Mouse (Mus musculus): ENCODE measurements at regions not wholly inside any gene's neighbourhood (a gene's known extent, or its start where the extent isn't known, plus 50 kb on each side); places are given as distances from the start of the nearest gene placed in this dataset.

DNA sequence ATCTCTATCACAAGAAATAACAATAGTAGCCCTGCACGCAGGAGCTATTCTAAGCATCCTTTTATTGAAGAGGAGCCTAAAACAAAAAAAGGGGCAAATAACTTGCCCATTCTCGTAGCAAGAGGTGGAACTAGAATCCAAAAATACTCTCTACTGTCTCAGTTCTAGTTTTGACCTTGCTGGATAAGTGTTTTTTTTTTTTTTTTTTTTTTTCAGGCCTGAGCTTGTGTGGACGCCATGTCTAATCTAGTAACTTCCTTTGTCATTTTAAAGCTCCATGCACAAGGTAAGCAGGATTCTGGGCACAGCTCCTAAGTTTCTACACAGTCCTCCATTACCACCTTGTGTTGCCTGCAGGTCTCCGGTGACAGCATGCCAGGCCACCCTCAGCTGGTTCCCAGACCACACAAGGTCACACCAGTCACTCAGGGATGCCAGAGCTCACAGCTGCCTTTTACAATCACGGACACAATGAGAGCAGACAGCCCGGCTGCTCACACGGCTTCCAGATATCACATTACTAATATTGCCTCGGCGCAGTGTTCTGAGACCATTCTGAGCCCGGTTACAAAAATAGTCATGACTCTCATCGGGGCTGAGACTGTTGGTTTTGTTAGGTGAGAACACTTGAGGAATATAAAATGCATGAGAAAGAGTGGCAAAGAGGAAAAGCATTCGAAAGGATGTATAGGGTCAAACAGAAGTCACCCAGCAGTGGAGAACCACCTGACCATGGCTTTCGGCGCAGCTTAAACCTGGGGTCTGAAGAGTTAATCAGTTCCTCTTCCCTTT lies 124.7 kb upstream of the Tank start:
- no peak for TF ChIP-seq POLR2A (IDR thresholded peaks at IDR 0.05; ENCODE audit: borderline replicate concordance, extremely low read depth, insufficient read depth, insufficient read length)
- Histone ChIP-seq H3K27ac (replicated peaks; ENCODE audit: low read depth, low read length) (peak overlapping the region; percentile 74), H3K4me1 (ENCODE audit: control insufficient read depth, insufficient read depth, low read length) (peaks cover 13% of the 10 kb centered on the region), H3K36me3 (ENCODE audit: control insufficient read depth, insufficient read depth, low read length) (no peaks in the 10 kb centered on the region), H3K27me3 (ENCODE audit: control insufficient read depth, insufficient read depth, low read length) (no peaks in the 10 kb centered on the region), H3K4me2 (replicated peaks; ENCODE audit: low read depth, low read length, severe bottlenecking) (peak overlapping the region; percentile 69), H3K9me3 (ENCODE audit: control insufficient read depth, low read length) (no peaks in the 10 kb centered on the region), H3K9ac (ENCODE audit: low read depth, low read length, severe bottlenecking) (peak overlapping the region; percentile 38; the same call in 1 of the 2 replicates), H3K4me3 (replicated peaks; ENCODE audit: low read length) (peak overlapping the region; percentile 34)
- ATAC-seq (ENCODE audit: low FRiP score, low read depth) = peak; percentile 86
- 20% methylated on average over 14 of the region's 14 CpGs for WGBS
- peak; percentile 79 for DNase-seq (ENCODE audit: low spot score)

DNA sequence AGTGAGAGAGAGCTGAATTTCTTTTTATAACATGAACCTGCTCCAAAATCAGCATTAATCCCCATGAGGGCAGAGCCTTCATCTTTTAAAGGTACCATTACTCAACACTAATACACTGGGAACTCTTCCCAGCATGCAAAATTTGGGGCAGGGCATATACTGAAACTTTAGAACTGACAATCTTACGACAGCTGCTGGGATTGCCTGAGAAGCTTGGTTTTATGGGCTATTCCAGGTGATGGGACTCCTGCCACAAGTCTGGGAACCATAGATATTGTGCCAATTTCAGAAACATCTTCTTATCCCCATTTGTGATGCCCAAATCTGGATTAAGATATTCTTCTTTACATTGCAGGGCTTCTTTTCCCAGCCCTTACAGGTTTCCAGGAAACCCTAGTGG lies 125.8 kb upstream of the Tank start:
- Histone ChIP-seq H3K4me3 (replicated peaks; ENCODE audit: low read length) (no peak overlapping the region), H3K27ac (replicated peaks; ENCODE audit: low read depth, low read length) (no peak overlapping the region), H3K27me3 (ENCODE audit: control insufficient read depth, insufficient read depth, low read length) (no peaks in the 10 kb centered on the region), H3K36me3 (ENCODE audit: control insufficient read depth, insufficient read depth, low read length) (no peaks in the 10 kb centered on the region), H3K4me1 (ENCODE audit: control insufficient read depth, insufficient read depth, low read length) (peaks cover 13% of the 10 kb centered on the region), H3K9me3 (ENCODE audit: control insufficient read depth, low read length) (no peaks in the 10 kb centered on the region), H3K4me2 (replicated peaks; ENCODE audit: low read depth, low read length, severe bottlenecking) (no peak overlapping the region), H3K9ac (ENCODE audit: low read depth, low read length, severe bottlenecking) (no peak overlapping the region)
- ATAC-seq (ENCODE audit: low FRiP score, low read depth) (no peak), DNase-seq (ENCODE audit: low spot score) (no peak)
- TF ChIP-seq POLR2A (IDR thresholded peaks at IDR 0.05; ENCODE audit: borderline replicate concordance, extremely low read depth, insufficient read depth, insufficient read length) = no peak
- 52% methylated on average over 1 of the region's 1 CpGs for WGBS

DNA sequence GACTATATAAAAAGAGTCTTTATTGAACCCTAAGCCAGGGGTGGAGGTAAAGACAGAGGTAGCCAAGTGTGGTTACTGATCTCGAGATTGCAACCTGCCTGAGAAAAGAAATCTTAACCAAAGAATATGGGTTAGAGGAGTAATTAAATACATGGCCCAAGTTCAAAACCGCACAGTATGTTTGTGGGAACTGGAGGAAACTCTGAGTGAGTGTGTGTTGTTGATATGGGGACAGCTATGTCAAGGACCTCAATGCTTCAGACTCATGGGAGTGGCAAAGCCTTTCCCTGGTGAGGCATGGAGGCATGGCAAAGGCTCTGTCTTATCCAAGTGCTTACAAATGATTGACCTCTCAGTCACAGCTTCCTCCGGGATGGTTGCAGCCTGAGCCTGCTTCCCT lies 127.7 kb upstream of the Tank start:
- TF ChIP-seq POLR2A (IDR thresholded peaks at IDR 0.05; ENCODE audit: borderline replicate concordance, extremely low read depth, insufficient read depth, insufficient read length) = no peak
- H3K4me1 ChIP-seq (ENCODE audit: control insufficient read depth, insufficient read depth, low read length) = peaks cover 13% of the 10 kb centered on the region
- H3K9ac ChIP-seq (ENCODE audit: low read depth, low read length, severe bottlenecking) = no peak overlapping the region
- H3K9me3 ChIP-seq (ENCODE audit: control insufficient read depth, low read length) = no peaks in the 10 kb centered on the region
- no peaks in the 10 kb centered on the region for H3K27me3 ChIP-seq (ENCODE audit: control insufficient read depth, insufficient read depth, low read length)
- no peak overlapping the region for H3K27ac ChIP-seq (replicated peaks; ENCODE audit: low read depth, low read length)
- H3K4me2 ChIP-seq (replicated peaks; ENCODE audit: low read depth, low read length, severe bottlenecking) = no peak overlapping the region
- 70% methylated on average over 3 of the region's 3 CpGs for WGBS
- no peak overlapping the region for H3K4me3 ChIP-seq (replicated peaks; ENCODE audit: low read length)
- no peaks in the 10 kb centered on the region for H3K36me3 ChIP-seq (ENCODE audit: control insufficient read depth, insufficient read depth, low read length)
- DNase-seq (ENCODE audit: low spot score) (no peak), ATAC-seq (ENCODE audit: low FRiP score, low read depth) (no peak)

DNA sequence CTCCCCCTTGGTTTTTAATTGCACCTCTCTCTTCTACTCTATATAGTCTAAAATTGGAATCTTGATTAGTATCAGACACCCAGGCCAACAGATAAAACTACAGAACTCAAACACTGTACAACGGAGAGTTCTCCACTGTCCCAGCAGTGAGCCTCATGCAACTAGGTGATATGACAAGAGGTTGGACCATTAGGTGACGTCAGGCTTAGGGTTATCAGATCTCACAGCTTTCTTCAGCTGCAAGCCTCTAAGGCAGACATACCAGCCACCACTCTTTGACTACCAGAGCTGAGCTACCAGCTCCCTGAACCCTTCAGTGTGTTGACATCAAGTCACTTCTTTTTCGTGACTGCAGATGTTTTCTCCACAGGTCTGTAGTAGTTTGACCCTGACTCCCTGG lies 141.8 kb upstream of the Tank start:
- Histone ChIP-seq H3K36me3 (ENCODE audit: control insufficient read depth, insufficient read depth, low read length) (no peaks in the 10 kb centered on the region), H3K27ac (replicated peaks; ENCODE audit: low read depth, low read length) (no peak overlapping the region), H3K9ac (ENCODE audit: low read depth, low read length, severe bottlenecking) (no peak overlapping the region), H3K4me1 (ENCODE audit: control insufficient read depth, insufficient read depth, low read length) (no peaks in the 10 kb centered on the region), H3K27me3 (ENCODE audit: control insufficient read depth, insufficient read depth, low read length) (no peaks in the 10 kb centered on the region), H3K4me2 (replicated peaks; ENCODE audit: low read depth, low read length, severe bottlenecking) (no peak overlapping the region), H3K9me3 (ENCODE audit: control insufficient read depth, low read length) (no peaks in the 10 kb centered on the region), H3K4me3 (replicated peaks; ENCODE audit: low read length) (no peak overlapping the region)
- DNase-seq (ENCODE audit: low spot score) = no peak
- no peak for ATAC-seq (ENCODE audit: low FRiP score, low read depth)
- no peak for TF ChIP-seq POLR2A (IDR thresholded peaks at IDR 0.05; ENCODE audit: borderline replicate concordance, extremely low read depth, insufficient read depth, insufficient read length)
- WGBS = 79% methylated on average over 3 of the region's 3 CpGs

DNA sequence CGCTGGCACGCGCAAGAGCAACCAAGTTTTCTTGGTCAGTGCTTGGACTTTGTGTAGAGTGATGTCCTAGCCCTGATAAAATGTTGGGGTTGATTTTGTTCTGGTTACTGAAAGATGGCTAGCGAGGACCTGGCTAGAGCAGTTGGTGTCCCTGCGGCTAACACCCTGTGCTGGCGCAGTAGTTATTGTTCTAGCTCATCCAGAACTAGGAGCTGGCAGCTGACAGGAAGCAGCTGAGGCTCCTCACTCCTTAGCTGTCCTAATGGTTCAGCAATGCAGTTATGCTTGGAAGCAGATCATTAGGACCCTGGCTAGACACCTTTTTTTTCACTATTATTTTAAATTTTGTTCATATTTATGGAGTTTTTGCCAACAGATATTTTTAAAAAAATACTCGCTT lies 170.5 kb upstream of the Tank start:
- DNase-seq (ENCODE audit: low spot score) (no peak), ATAC-seq (ENCODE audit: low FRiP score, low read depth) (no peak)
- no peak for TF ChIP-seq POLR2A (IDR thresholded peaks at IDR 0.05; ENCODE audit: borderline replicate concordance, extremely low read depth, insufficient read depth, insufficient read length)
- H3K9me3 ChIP-seq (ENCODE audit: control insufficient read depth, low read length) = no peaks in the 10 kb centered on the region
- H3K9ac ChIP-seq (ENCODE audit: low read depth, low read length, severe bottlenecking) = no peak overlapping the region
- H3K36me3 ChIP-seq (ENCODE audit: control insufficient read depth, insufficient read depth, low read length) = no peaks in the 10 kb centered on the region
- no peak overlapping the region for H3K27ac ChIP-seq (replicated peaks; ENCODE audit: low read depth, low read length)
- H3K4me3 ChIP-seq (replicated peaks; ENCODE audit: low read length) = no peak overlapping the region
- no peak overlapping the region for H3K4me2 ChIP-seq (replicated peaks; ENCODE audit: low read depth, low read length, severe bottlenecking)
- H3K4me1 ChIP-seq (ENCODE audit: control insufficient read depth, insufficient read depth, low read length) = peaks cover 4% of the 10 kb centered on the region; the same call in 1 of the 2 replicates
- WGBS = 97% methylated on average over 7 of the region's 7 CpGs
- no peaks in the 10 kb centered on the region for H3K27me3 ChIP-seq (ENCODE audit: control insufficient read depth, insufficient read depth, low read length)

Data from limb, embryonic 14.5 days (tissue).